Mouse (Mus musculus) ovary, postnatal 36 days (tissue): ENCODE measurements at regions not wholly inside any gene's neighbourhood (a gene's known extent, or its start where the extent isn't known, plus 50 kb on each side); places are given as distances from the start of the nearest gene placed in this dataset.
A peak's percentile ranks its signal among the peaks of the same experiment; 100 is the strongest.

Source experiments
- DNase-seq: peaks from one replicate; pipeline ENCODE4 v3.0.0; 2022; ENCODE audit warnings: low spot score, mixed read lengths

DNA sequence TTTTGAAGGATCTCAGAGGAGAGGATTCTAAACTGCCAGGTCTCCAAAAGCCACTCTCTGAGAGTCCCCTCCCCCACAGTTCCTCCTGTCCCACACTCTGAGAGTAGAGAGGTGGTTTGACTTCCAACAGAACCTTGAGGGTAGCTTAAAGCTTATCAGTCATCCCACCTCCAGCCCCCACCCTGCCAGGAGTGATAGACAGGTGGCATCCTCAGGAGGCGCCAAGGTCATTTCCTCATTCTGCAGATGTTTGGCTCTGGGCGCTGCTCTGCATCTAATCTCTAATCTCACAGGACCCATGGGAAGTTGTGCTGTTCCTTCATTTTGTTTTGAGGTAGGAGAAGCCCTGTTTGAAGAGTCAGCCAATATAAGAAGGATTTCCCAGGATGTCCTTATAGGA is 96.2 kb downstream of the Hes1 start:
- DNase-seq = no peak

DNA sequence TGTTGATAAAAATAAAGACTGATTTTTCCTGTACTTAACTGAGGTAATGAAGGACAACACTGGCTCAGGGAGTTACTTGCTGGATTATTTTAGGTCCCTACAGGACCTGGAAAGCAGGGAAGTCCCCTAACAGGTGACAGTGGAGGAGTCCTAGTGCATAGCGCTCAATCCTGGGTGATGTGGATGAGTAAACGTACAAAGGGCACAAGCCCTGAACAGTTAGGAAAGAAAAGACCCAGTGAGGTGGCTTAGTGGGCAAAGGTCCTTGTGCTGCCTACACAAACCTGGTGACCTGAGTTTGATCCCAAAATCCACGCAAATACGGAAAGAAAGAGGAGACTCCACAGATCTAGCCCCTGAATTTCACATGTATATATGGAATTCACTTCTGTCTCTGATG is 99.1 kb downstream of the Hes1 start:
- no peak for DNase-seq

DNA sequence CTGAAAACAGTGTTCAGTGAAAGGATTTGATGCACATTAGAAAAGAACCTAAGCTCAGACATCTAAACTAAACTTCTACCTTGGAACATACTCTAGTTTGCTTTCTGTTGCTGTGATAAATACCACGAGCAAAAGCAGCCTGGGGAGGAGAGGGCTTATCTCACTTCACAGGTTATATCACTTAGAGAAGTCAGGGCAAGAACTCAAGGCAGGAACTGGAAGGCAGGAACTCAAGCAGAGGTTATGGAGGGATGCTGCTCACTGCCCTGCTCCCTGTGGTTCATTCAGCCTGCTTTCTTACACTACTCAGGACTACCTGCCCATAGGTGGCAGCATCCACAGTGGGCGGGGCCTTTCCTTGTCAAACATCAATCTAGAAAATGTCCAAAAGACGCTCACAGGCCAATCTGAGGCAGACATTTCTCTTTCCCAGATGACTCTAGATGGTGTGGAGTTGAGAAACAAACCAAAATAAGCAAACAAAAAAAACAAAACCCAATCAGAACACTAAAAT is 101.5 kb downstream of the Hes1 start:
- no peak for DNase-seq

DNA sequence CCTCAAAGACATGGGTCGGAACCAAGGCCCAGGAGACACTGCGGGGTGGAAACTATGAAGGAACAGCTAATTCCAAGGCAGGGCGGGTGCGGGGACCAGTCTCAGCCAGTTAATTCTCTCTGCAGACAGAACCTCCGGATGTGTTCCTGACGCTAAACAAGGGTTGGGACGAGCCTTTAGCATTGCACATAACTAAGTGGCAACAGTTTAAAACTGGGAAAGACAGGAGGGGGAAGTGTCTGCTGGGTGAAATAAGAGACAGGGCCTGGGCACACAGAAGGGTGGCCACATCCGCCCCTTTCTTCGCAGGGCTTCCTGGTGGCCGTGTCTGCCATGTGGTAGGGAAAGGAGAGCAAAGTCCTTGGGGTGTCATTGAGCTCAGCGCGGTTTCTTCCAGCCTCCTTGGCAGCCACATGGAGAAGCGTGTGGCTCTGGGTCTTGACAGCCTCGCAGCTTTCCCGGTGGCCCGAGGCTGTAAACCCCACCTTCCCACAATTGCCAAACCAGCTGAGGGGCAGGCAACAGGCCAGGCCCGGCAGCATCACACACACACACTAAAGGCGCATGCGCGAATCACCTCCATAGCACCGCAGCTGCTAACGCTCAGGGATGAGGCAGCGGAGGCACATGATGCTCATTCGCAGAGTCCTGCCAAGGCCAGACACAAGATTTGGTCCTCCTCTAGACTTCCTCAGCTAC is 95.8 kb downstream of the Cpn2 start:
- peak; percentile 36 for DNase-seq

DNA sequence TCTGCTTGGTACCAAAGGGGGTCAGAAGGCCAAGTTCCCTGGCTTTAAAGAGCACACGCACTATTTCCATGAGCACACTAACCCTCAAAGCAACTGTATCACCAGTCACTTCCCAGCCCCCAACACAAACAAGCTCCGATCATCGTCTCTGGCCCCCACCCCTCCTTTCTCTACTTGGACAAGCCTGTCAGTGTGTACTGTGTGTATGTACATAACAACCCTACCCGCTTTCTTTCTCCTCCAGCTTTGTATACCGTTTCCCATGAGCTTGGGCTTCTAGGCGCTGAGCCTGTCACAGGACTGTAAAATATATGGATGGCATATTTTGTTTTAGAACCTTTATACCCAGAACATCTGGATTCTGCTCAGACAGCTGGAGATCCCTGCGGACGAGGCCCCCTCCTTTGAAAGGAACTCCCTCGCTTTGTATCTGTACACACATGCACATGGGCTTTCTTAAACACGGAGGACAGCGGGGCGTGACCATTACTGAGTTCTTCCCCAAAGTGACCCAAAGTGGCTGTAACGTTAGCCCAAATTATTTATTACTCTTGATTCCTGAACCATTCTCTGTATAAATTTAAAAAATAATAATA is 95.1 kb downstream of the Cpn2 start:
- no peak for DNase-seq

DNA sequence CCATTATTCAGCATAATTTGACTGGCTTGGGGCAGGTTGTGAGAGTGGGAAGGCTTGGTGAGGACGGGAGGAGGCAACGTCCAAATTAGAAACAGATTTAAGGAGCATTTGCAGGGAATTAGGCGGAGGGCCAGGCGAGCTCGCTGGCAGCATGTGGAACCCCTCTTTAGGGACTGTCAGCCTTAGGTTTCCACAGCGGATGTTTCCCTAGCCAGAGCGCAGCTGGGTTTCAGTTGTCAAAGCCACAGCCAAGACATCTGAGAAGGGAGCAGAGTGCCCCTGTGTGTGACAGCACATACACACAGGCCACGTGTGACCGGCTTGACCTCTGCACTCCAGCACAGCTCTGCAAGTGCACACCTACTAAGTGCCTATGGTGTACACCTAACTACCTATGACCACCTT is 94.5 kb downstream of the Cpn2 start:
- no peak for DNase-seq

DNA sequence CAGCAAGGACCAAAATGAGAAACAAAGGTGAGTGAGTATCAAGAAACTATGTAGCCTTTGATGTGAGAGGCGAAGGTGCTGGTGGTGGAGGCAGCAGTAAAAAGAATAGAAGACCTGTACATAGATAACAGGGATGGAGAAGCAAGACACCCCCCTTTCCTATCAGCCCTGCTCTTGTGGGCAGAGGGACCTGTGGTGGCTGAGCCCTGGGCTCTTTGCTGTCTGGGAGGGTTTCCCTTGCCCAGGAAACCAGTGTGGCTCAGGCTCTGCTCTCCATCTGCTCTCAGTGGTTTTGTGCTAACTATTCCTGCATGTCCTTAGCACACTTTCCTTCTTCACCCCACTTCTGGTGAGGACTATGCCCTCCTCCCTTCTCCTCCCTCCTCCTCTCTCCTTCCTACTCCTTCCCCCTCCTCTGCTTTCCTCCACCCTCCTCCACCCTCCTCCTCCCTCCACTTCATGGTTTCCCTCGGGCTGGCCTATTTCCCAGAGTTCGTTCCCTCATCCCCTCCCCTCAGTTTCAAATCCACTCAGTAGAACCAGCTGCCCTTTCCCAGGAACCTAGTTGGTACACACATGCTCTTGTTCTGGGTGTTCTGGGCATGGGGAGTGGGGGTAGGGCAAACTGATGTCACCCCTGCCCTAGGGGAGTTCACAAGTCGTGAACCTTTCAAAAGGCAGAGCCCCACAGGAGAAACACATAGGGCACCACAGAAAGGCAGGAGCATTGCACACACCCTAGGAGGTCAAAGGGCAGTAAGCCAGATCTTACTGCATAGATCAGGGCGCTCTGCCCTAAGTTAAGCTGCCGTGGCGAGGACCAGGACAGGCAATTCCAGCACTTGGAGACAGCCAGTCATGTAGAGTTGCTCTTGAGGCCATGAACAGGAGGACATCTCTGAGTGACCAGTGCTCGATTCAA is 93.1 kb downstream of the Cpn2 start:
- no peak for DNase-seq

DNA sequence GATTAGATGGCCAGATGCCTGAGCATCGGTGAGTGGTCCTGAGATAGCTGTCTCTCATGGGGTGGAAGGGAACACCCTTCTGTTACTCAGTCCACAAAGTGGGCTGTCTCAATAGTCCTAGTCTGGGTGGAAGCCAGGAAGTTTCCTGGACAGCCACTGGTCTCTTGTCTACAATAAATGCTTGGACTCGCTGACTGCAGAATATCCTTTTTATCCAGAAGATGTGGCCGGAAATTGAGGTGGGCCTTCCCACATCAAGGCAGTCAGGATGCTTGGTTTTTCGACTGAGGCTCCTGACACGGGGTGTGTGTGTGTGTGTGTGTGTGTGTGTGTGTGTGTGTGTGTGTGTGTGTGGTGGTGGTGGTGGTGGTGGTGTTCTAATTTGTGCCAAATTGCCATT is 91.0 kb downstream of the Cpn2 start:
- no peak for DNase-seq

DNA sequence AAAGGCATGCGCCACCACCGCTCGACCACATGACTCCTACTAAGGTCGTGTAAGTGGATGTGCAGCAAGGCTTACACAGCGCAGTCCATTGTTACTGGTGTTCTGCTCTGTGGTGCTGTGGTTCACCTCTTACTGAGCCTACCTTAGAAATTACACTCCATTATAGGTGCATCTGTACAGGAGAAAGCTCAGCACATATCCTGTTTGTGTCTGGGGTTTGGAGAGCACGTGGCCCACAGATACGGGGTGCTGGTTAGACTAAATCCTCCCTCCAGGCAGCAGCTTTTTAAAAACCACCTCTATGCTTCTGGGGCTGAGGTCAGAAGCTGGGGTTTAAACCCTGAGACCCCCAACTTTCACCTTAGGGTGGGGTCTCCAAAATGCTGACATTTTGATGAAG is 89.5 kb downstream of the Cpn2 start:
- DNase-seq = no peak

DNA sequence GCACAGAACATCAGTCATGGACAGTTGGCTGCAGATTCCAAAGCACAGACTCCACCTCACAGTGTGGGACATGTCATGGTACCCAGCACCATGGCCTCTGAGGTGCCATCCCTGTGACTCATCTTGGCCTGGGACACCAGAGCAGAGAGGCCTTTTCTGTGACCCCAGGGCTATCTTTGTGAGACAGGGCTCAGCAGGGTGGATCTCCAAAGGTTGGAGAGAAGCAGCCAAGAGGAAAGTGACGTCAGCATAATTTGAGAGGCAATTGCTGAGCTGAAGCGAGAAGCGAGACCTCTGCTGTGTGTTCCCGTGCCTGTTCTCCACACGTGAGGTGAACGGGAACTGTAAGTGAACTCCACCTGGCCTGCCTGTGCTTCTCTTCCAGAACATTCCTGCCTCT is 88.7 kb downstream of the Cpn2 start:
- DNase-seq = no peak

DNA sequence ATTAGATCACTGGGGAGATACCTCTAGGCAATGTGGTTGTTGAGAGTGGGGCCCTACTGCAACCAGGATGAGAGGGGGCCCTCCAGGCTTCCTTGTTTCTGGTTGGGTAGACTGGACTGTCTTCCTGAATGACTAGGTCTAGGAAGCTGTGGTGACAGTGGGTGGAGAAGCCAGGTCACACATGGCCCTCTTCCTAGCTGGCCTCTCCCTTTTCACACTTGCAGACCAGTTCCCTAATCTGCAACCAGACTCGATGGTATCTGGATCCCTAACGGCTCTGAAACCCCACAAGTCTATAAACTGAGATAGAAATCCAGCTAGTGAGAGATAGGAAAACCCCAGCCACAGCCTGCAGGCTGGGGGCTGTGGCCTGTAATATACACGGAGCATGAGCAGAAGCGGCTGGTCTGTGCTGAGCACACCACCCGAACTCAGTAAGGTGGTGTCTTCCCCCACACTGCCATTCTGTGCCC is 87.8 kb downstream of the Cpn2 start:
- no peak for DNase-seq

DNA sequence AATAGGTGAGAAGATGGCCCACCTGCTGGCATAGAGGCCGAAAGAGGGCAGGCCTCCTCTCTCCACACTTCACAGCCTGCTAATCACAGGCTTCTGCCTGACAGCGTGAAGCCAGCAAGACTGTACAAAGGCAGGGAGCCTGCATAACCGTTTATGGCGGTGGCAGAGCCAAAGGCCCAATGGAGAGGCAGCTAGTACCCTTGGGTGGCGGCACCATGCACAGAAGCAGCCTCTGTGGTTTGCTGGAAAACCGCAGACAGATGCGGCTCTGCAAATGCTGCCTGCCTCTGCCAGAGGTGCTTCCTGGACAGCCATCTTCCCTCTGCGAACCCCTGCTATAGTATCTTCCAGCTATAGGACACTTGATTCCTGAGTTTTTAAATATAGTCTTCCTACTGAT is 86.2 kb downstream of the Cpn2 start:
- DNase-seq = no peak

DNA sequence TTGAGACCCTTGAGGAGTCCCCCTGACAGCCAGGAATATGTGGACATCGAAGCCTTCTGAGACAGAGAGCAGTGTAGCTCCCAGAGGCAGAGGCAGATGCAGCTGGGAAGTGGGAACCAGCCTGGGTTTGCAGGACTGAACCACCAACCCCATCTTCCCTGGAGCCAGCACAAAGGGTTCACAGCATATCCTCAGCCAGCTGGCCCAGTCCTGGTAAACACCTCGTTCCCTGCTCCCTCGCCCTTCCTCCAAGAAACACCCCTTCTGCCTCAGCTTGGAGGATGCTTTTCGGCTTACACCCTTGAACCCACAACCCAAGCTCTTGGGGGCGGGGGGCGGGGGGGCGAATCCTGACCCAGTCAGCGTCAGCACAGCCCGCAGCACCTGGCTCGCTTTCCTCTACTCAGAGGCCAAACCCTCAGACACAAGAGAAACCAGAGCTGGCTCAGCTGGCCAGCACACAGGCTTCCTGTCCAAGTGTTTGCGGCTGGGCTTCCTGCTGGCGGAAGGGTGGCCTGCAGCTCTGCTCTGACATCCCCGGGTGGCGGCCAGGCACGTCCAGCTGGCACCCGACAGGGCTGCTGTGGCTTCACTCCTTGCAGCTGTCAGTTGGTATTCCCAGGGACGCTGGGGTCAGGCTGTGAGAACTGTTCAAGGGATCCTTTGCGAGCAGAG is 82.6 kb downstream of the Cpn2 start:
- DNase-seq = peak; percentile 69

DNA sequence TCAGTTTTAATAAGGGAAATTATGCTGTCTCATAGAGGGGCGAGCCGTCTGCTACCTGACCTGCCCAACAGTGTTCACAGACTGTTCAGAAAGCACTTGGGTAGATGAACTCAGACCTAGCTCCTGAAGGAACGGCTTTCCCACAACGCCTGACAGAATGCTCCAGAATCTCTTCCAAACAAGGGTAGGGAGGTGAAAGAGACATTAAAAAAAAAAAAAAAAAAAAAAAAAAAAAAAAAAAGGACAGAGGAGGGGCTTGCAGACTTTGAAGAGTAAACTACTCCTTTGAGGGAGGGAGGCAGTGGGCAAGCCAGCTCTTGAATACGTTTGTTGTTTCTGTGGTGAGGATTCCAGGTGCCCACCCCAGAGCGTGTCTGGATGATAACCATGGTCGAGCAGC is 81.6 kb downstream of the Cpn2 start:
- DNase-seq = no peak

DNA sequence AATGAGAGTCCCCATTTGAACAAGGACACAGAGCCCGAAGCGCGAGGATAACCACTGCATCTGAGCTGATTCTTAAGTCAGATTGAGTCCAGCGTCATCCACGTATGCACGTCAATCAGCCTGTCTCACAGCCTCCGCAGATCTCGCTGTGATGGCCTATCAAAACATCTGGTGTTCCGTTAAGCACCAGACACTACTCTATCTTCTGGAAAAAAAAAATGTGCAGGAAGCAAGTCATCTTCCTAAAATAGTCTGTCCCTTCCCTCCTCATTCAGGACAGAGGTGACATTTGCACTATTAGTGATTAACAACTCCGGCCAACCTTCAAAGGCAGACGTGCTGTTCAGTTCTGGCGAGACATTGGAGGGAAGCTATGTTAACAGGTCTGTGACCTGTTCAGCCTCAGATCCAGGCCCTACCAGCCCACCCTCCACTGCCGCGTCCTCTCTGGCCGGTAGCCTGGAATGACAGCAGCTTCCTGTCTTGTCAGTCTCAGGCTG is 81.0 kb downstream of the Cpn2 start:
- no peak for DNase-seq

DNA sequence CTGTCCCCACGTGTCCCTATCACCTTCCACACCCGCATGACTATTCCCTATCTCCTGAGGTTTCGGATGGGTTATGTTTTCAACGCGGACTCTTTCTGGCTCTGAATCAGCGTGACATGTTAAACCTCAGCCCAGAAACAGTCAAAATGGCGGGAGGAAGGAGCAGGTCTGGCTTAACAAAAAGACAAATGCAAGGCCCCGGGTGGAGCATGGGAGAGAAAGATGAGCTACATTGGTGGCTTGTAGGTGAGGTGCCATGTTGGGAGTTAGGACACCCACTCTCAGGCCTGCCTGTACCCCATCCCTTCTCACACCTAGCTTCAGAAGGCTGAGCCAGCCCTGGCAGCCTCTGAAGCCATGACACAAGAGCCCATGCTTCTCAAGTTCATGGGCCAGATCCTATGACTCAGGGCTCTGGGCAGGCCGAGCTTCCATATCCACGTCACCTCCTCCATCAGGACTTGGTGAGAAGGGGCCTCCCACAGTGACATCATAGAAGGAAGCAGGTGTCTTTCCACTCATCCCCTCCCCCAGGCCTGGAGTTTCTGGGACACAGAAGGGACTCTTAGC is 80.5 kb downstream of the Cpn2 start:
- DNase-seq = no peak

DNA sequence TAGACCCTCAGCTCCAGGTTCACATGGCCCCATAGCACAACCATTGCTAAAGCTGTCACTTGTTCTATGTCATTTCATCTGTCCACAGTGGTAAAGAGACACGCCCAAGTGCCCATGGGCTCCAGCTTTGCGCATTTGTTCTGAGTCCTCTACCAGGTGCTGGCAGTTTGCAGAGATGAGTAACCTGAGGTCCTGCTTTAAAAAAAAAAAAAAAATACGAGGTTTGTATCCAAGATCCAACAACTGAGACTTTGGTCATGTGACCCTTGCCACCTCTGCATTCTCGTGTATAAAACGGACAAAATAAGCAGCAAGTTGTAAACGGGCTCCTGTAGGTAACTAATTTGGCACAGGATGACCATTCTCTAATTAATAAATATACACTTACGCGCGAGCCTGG is 79.9 kb downstream of the Cpn2 start:
- no peak for DNase-seq

DNA sequence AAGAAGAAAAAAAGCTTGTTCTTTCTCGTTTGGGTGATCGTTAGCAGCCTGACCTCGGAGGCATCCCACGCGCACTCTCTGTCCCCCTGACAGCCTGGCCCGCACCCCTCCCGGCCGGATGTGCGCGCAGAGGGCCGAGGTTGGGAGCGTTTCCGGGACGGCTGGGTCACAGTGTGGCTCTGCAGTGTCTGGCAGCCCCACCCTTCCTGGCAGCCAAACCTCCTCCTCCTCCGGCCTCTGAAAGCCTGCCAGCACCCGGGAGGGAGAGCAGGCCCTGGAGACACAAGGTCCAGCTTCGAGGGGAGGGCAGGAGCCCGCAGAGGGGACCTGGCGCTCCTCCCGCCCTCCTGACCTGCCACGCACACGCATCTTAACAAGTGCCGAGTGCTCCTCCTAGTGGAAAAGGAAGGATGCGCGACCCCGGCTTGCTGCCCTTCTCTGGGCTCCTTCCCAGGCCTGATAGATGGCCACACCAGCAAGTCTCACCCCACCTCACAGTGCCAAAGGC is 79.3 kb downstream of the Cpn2 start:
- DNase-seq = peak; percentile 94

DNA sequence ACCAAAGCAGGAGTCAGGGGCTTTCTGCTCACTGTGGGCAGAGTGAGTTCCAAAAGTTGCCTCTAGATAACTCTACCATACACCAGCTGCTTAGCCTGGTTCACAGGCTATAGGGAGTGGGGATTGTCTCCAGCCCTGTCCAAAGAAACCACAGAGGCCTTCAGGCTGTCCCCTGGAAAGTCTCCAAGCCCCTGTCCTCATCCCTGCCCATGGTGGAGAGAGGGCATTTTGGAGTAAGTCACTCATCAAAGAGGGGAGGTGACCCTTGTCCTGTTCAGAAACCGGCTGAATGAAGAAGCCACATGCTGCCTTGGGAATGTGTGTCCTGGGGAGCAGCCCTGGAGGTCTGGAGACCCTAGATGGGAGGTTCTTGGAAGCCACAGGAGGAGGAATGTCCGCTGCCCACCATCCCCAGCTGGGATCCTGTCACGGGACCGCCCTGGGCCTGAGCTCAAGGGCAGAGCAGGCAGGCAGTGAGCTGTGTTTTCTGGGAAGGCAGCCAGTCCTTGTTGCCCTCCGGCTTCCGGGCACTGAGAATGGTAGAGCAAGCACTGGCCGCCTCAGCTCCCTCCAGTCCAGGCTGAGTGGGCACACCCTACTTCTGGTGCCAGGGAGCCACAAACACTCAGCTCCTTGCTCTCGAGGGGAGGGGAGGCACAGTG is 78.4 kb downstream of the Cpn2 start:
- DNase-seq = peak; percentile 79

DNA sequence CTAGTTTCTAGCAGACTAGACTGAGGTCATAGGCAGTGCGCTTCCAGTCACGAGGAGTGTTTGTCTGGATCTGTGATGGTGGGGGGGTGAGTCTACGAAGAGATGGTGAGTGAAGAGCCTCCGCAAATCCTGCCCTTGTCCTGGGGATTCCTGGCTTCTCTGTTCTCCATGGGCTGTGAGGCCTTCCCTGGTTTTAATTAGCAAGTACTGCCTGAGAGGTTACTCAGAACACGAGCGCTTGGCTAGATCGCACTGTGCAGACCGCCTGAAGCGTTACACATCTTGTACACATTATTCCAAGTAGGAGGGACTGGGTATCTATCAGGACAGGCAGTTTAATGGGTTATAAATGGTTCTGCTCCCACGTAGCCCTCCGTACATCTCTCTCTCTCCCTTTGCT is 76.9 kb downstream of the Cpn2 start:
- DNase-seq = no peak

DNA sequence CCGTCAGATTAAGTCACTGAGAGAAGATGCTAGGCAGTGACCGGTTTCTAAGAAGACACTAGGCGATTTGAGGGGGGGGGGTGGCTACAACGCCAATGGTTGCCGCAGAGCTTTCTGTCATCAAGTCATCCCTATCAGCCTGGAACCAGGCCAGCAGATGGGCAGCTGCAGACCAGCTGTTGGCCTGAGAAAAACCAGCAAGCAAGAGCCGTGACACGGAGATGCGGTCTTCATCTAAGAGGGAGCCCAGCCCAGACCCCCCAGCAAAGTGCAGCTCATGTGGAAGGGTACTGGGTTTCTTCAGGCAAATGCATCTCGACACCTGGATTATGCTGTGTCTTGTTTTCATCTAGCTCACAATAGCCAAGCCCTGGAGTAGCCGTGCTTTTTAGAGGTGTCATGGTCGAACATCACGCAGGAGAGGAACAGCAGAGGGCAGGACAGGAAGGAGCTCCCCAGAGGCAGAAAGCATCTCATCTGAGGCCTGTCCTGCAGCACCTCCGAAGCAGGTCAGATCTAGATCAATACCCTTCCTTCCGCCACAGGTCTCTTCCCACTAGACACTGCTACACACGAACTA is 76.3 kb downstream of the Cpn2 start:
- DNase-seq = no peak
